18 mouse cellular contexts compared by ENCODE assay signal in genomic region chr8:104337890-104338289, GRCm38 (mm10). TPM values are rescaled to one million over a fixed set of nuclear protein-coding genes. Genes with fewer than 3 reads are reported as not detected.
A peak's percentile ranks its signal among the peaks of the same experiment; 100 is the strongest.
DNase-seq lines count a peak whose midpoint lies in the region; ATAC-seq and TF ChIP-seq lines count a peak whose summit lies in the region.
"Had no signal": no experiment of that assay in that cellular context is flagged by ENCODE, and none has a peak within 500 bp of the region (broad histone marks: within the 10 kb centered on the region; RNA-seq: fewer than 3 reads in every experiment).

No protein-coding gene starts in this region.

- no peak for TF ChIP-seq EP300 in liver, embryonic 14.5 days (IDR thresholded peaks at IDR 0.05; ENCODE audit: low read depth)
- TF ChIP-seq EP300 in stomach, postnatal 0 days (optimal IDR thresholded peaks at IDR 0.05), result no peak

- H3K27me3 ChIP-seq in liver, embryonic 14.5 days (ENCODE audit: control insufficient read depth, insufficient read depth, low read length), result peaks cover 2% of the 10 kb centered on the region; the same call in 1 of the 2 replicates
- H3K27me3 ChIP-seq in liver, embryonic 12.5 days (replicated peaks), result peaks cover 16% of the 10 kb centered on the region
- H3K27me3 ChIP-seq in stomach, postnatal 0 days (ENCODE audit: control insufficient read depth, insufficient read depth, low read length), result no peaks in the 10 kb centered on the region
- no peaks in the 10 kb centered on the region for H3K27me3 ChIP-seq in hindbrain, embryonic 16.5 days (replicated peaks; ENCODE audit: control insufficient read depth, insufficient read depth, low read length)
- H3K27me3 ChIP-seq: forebrain, embryonic 15.5 days; heart, embryonic 15.5 days had no signal

- 39% methylated on average over 3 of the region's 3 CpGs for WGBS in liver, embryonic 14.5 days (ENCODE audit: insufficient replicate concordance)
- WGBS in liver, embryonic 12.5 days (ENCODE audit: insufficient replicate concordance), result 36% methylated on average over 3 of the region's 3 CpGs
- WGBS in stomach, postnatal 0 days, result 52% methylated on average over 3 of the region's 3 CpGs
- WGBS in hindbrain, embryonic 16.5 days, result 51% methylated on average over 3 of the region's 3 CpGs

- peaks cover 6 to 15% of the 10 kb centered on the region in 2 experiments; a peak in 3 of 4 replicates for H3K4me1 ChIP-seq in liver, embryonic 14.5 days (replicated peaks; ENCODE audit: control insufficient read depth in 2 of 2, insufficient read depth in 2 of 2, low read length in 1 of 2)
- H3K4me1 ChIP-seq in liver, embryonic 12.5 days, result peaks cover 36% of the 10 kb centered on the region
- no peaks in the 10 kb centered on the region for H3K4me1 ChIP-seq in stomach, postnatal 0 days (replicated peaks; ENCODE audit: control insufficient read depth, insufficient read depth)
- H3K4me1 ChIP-seq in hindbrain, embryonic 16.5 days (ENCODE audit: control insufficient read depth, insufficient read depth, low read depth, low read length), result peaks cover 5% of the 10 kb centered on the region; the same call in 1 of the 2 replicates

- TF ChIP-seq CTCF in liver, embryonic 14.5 days (IDR thresholded peaks at IDR 0.05; ENCODE audit: low read depth), result peak; percentile 25; the same call in 1 of the 2 replicates
- TF ChIP-seq CTCF in stomach, postnatal 0 days (IDR thresholded peaks at IDR 0.05; ENCODE audit: low read depth), result peak; percentile 31

- no peak overlapping the region for H3K9ac ChIP-seq in liver, embryonic 14.5 days (replicated peaks)
- no peak overlapping the region for H3K9ac ChIP-seq in liver, embryonic 12.5 days
- no peak overlapping the region for H3K9ac ChIP-seq in stomach, postnatal 0 days (ENCODE audit: low read length)
- H3K9ac ChIP-seq in hindbrain, embryonic 16.5 days (ENCODE audit: low read depth, low read length), result no peak overlapping the region
- H3K9ac ChIP-seq: forebrain, embryonic 15.5 days; heart, embryonic 15.5 days; hindbrain, embryonic 14.5 days had no signal

- ATAC-seq in liver, embryonic 14.5 days (ENCODE audit: insufficient read depth), result no peak
- ATAC-seq in liver, embryonic 12.5 days, result no peak
- no peak for ATAC-seq in stomach, postnatal 0 days (ENCODE audit: low FRiP score, low TSS enrichment)
- ATAC-seq in hindbrain, embryonic 16.5 days, result no peak
- ATAC-seq: forebrain, embryonic 15.5 days had no signal

- H3K27ac ChIP-seq in liver, embryonic 14.5 days, result no peak overlapping the region
- H3K27ac ChIP-seq in liver, embryonic 12.5 days, result no peak overlapping the region
- H3K27ac ChIP-seq in stomach, postnatal 0 days (replicated peaks), result no peak overlapping the region
- no peak overlapping the region for H3K27ac ChIP-seq in hindbrain, embryonic 16.5 days (ENCODE audit: low read depth, low read length)
- H3K27ac ChIP-seq: forebrain, embryonic 15.5 days; heart, embryonic 15.5 days; hindbrain, embryonic 14.5 days had no signal

- no peaks in the 10 kb centered on the region for H3K9me3 ChIP-seq in liver, embryonic 14.5 days (ENCODE audit: control insufficient read depth, low read length)
- H3K9me3 ChIP-seq in liver, embryonic 12.5 days (replicated peaks), result no peaks in the 10 kb centered on the region
- no peaks in the 10 kb centered on the region for H3K9me3 ChIP-seq in stomach, postnatal 0 days (ENCODE audit: control insufficient read depth, low read length)
- no peaks in the 10 kb centered on the region; the same call in 1 of the 2 replicates for H3K9me3 ChIP-seq in hindbrain, embryonic 16.5 days (ENCODE audit: control insufficient read depth, low read length)
- H3K9me3 ChIP-seq: forebrain, embryonic 15.5 days; heart, embryonic 15.5 days had no signal

- H3K4me3 ChIP-seq in liver, embryonic 14.5 days (ENCODE audit: insufficient read depth in 1 of 2, low read depth in 2 of 2, low read length in 2 of 2), result no peak overlapping the region
- H3K4me3 ChIP-seq in liver, embryonic 12.5 days, result no peak overlapping the region
- no peak overlapping the region for H3K4me3 ChIP-seq in stomach, postnatal 0 days (ENCODE audit: low read depth, low read length)
- H3K4me3 ChIP-seq in hindbrain, embryonic 16.5 days (ENCODE audit: low read length), result no peak overlapping the region
- H3K4me3 ChIP-seq: forebrain, embryonic 15.5 days; heart, embryonic 15.5 days had no signal

- H3K36me3 ChIP-seq in liver, embryonic 14.5 days (replicated peaks; ENCODE audit: control insufficient read depth, insufficient read depth, low read depth), result no peaks in the 10 kb centered on the region
- no peaks in the 10 kb centered on the region for H3K36me3 ChIP-seq in liver, embryonic 12.5 days
- H3K36me3 ChIP-seq in stomach, postnatal 0 days (ENCODE audit: control insufficient read depth, insufficient read depth, low read length), result no peaks in the 10 kb centered on the region
- no peaks in the 10 kb centered on the region for H3K36me3 ChIP-seq in hindbrain, embryonic 16.5 days (ENCODE audit: control insufficient read depth, insufficient read depth, low read length)
- H3K36me3 ChIP-seq: forebrain, embryonic 15.5 days; heart, embryonic 15.5 days had no signal

- no peak for DNase-seq in liver, embryonic 14.5 days (ENCODE audit: low read depth in 3 of 3, low spot score in 3 of 3)
- peak; percentile 26 for DNase-seq in CD4-positive helper T cell, adult 2 months (ENCODE audit: low read depth, low spot score)
- DNase-seq in R1 (ENCODE audit: low read depth, low spot score), result peak; percentile 24
- DNase-seq in stomach, postnatal 0 days (ENCODE audit: low spot score), result peak; percentile 9
- no peak for DNase-seq in layer of hippocampus, postnatal 10 days (ENCODE audit: low spot score in 2 of 2)
- DNase-seq: gastrocnemius, postnatal 10 days; kidney, postnatal 14 days; layer of hippocampus, postnatal 36 days; midbrain, embryonic 14.5 days; spleen, adult 18-20 months had no signal

- H3K4me2 ChIP-seq in liver, embryonic 14.5 days (ENCODE audit: low read depth), result no peak overlapping the region
- no peak overlapping the region for H3K4me2 ChIP-seq in liver, embryonic 12.5 days
- H3K4me2 ChIP-seq in stomach, postnatal 0 days (replicated peaks; ENCODE audit: low read depth), result no peak overlapping the region
- H3K4me2 ChIP-seq in hindbrain, embryonic 16.5 days (ENCODE audit: low read length), result no peak overlapping the region
- H3K4me2 ChIP-seq: forebrain, embryonic 15.5 days; heart, embryonic 15.5 days; hindbrain, embryonic 14.5 days had no signal

RNA-seq across cellular contexts. Expression of gene Cmtm3, which starts 1.3 kb away (rescaled TPM):
- polyA plus RNA-seq in liver, embryonic 14.5 days (2012; rRNA removed), result 14.0 and 14.3 TPM in 2 replicates
- polyA plus RNA-seq in liver, embryonic 14.5 days (2014; fragmentation: Nextera tagmentation; extraction: Ambion mirVana), result 14.1 and 14.6 TPM in 2 replicates
- 34.5 and 34.8 TPM in 2 replicates for polyA plus RNA-seq in liver, embryonic 12.5 days (2016; fragmentation: Nextera tagmentation; extraction: Ambion mirVana)
- polyA plus RNA-seq in stomach, postnatal 0 days (2015; fragmentation: Nextera tagmentation; extraction: Ambion mirVana), result 48.4 and 52.1 TPM in 2 replicates
- 10 to 100 TPM; 18.5 to 23.5 TPM for total RNA-seq in layer of hippocampus, postnatal 10 days (2021)
- 44.2 and 47.2 TPM in 2 replicates for polyA plus RNA-seq in hindbrain, embryonic 16.5 days (2015; fragmentation: Nextera tagmentation; extraction: Ambion mirVana)

RNA-seq across cellular contexts. Expression of gene Cmtm2b, which starts 15.9 kb away (rescaled TPM):
- not detected in 2 replicates for polyA plus RNA-seq in liver, embryonic 14.5 days (2012; rRNA removed)
- not detected in 2 replicates for polyA plus RNA-seq in liver, embryonic 14.5 days (2014; fragmentation: Nextera tagmentation; extraction: Ambion mirVana)
- not detected in 2 replicates for polyA plus RNA-seq in liver, embryonic 12.5 days (2016; fragmentation: Nextera tagmentation; extraction: Ambion mirVana)
- not detected in 2 replicates for polyA plus RNA-seq in stomach, postnatal 0 days (2015; fragmentation: Nextera tagmentation; extraction: Ambion mirVana)
- total RNA-seq in layer of hippocampus, postnatal 10 days (2021), result not detected
- polyA plus RNA-seq in hindbrain, embryonic 16.5 days (2015; fragmentation: Nextera tagmentation; extraction: Ambion mirVana), result not detected in 2 replicates
- total RNA-seq: common myeloid progenitor, adult 5-6 weeks; gastrocnemius, postnatal 10 days; layer of hippocampus, postnatal 36 days; liver, adult 2 months had no signal
- polyA plus RNA-seq: forebrain, embryonic 15.5 days; heart, embryonic 15.5 days; hindbrain, embryonic 14.5 days; liver, adult 2 months; midbrain, embryonic 14.5 days; neural tube, embryonic 11.5 days had no signal

RNA-seq across cellular contexts. Expression of gene Gm11020, which starts 16.5 kb away (rescaled TPM):
- polyA plus RNA-seq in liver, embryonic 14.5 days (2012; rRNA removed), result not detected in 2 replicates
- polyA plus RNA-seq in liver, embryonic 14.5 days (2014; fragmentation: Nextera tagmentation; extraction: Ambion mirVana), result not detected in 2 replicates
- not detected in 2 replicates for polyA plus RNA-seq in liver, embryonic 12.5 days (2016; fragmentation: Nextera tagmentation; extraction: Ambion mirVana)
- not detected in 2 replicates for polyA plus RNA-seq in stomach, postnatal 0 days (2015; fragmentation: Nextera tagmentation; extraction: Ambion mirVana)
- total RNA-seq in layer of hippocampus, postnatal 10 days (2021), result not detected
- not detected in 2 replicates for polyA plus RNA-seq in hindbrain, embryonic 16.5 days (2015; fragmentation: Nextera tagmentation; extraction: Ambion mirVana)
- total RNA-seq: common myeloid progenitor, adult 5-6 weeks; gastrocnemius, postnatal 10 days; layer of hippocampus, postnatal 36 days; liver, adult 2 months had no signal
- polyA plus RNA-seq: forebrain, embryonic 15.5 days; heart, embryonic 15.5 days; hindbrain, embryonic 14.5 days; liver, adult 2 months; midbrain, embryonic 14.5 days; neural tube, embryonic 11.5 days had no signal

RNA-seq across cellular contexts. Expression of gene Cmtm1, which starts 27.9 kb away (rescaled TPM):
- polyA plus RNA-seq in liver, embryonic 14.5 days (2012; rRNA removed), result not detected in 2 replicates
- polyA plus RNA-seq in liver, embryonic 14.5 days (2014; fragmentation: Nextera tagmentation; extraction: Ambion mirVana), result not detected in 2 replicates
- polyA plus RNA-seq in liver, embryonic 12.5 days (2016; fragmentation: Nextera tagmentation; extraction: Ambion mirVana), result not detected in 2 replicates
- polyA plus RNA-seq in stomach, postnatal 0 days (2015; fragmentation: Nextera tagmentation; extraction: Ambion mirVana), result not detected in 2 replicates
- total RNA-seq in layer of hippocampus, postnatal 10 days (2021), result not detected
- polyA plus RNA-seq in hindbrain, embryonic 16.5 days (2015; fragmentation: Nextera tagmentation; extraction: Ambion mirVana), result not detected in 2 replicates
- total RNA-seq: common myeloid progenitor, adult 5-6 weeks; gastrocnemius, postnatal 10 days; layer of hippocampus, postnatal 36 days; liver, adult 2 months had no signal
- polyA plus RNA-seq: forebrain, embryonic 15.5 days; heart, embryonic 15.5 days; hindbrain, embryonic 14.5 days; liver, adult 2 months; midbrain, embryonic 14.5 days; neural tube, embryonic 11.5 days had no signal

RNA-seq across cellular contexts. Expression of gene Gm45711, which starts 28.0 kb away (rescaled TPM):
- not detected in 2 replicates for polyA plus RNA-seq in liver, embryonic 14.5 days (2012; rRNA removed)
- polyA plus RNA-seq in liver, embryonic 14.5 days (2014; fragmentation: Nextera tagmentation; extraction: Ambion mirVana), result not detected in 2 replicates
- not detected in 2 replicates for polyA plus RNA-seq in liver, embryonic 12.5 days (2016; fragmentation: Nextera tagmentation; extraction: Ambion mirVana)
- not detected in 2 replicates for polyA plus RNA-seq in stomach, postnatal 0 days (2015; fragmentation: Nextera tagmentation; extraction: Ambion mirVana)
- total RNA-seq in layer of hippocampus, postnatal 10 days (2021), result not detected
- polyA plus RNA-seq in hindbrain, embryonic 16.5 days (2015; fragmentation: Nextera tagmentation; extraction: Ambion mirVana), result not detected in 2 replicates
- total RNA-seq: common myeloid progenitor, adult 5-6 weeks; gastrocnemius, postnatal 10 days; layer of hippocampus, postnatal 36 days; liver, adult 2 months had no signal
- polyA plus RNA-seq: forebrain, embryonic 15.5 days; heart, embryonic 15.5 days; hindbrain, embryonic 14.5 days; liver, adult 2 months; midbrain, embryonic 14.5 days; neural tube, embryonic 11.5 days had no signal

Comparison
In these comparisons a context has a peak if more than half of its experiments do, and no peak if none do; other contexts are left out.
1. DNase-seq: peak in CD4-positive helper T cell, adult 2 months (single experiment), R1 (single experiment) and stomach, postnatal 0 days (single experiment); none in liver, embryonic 14.5 days (0 of 3) and layer of hippocampus, postnatal 10 days (0 of 2).